Comparison of ENCODE assay signal across 14 mouse cellular contexts in the genomic region with DNA sequence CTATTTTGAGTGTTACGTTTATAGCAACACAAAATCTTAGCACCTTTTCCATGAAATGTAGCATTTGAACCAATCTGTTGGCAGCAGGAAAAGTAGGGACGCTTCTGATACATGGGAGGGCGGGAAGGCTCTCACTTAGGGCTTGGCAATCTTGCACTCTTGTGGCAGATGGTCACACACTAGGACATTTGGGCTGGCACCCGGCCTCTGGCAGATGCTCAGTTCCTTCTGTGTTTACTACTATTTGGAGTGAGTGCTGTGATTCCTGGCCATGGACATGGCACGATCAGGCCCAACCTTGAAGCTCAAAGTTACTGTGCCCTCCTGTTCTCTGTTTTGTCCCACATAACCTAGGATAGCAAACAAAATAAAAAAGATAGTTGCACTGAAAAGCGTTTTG.
DNase-seq lines count a peak whose midpoint lies in the region; ATAC-seq lines count a peak whose summit lies in the region.
"Had no signal": no experiment of that assay in that cellular context is flagged by ENCODE, and none has a peak within 500 bp of the region (broad histone marks: within the 10 kb centered on the region; RNA-seq: fewer than 3 reads in every experiment).

No protein-coding gene starts in this region.

- 82% methylated on average over 6 of the region's 6 CpGs for WGBS in hindbrain, embryonic 15.5 days
- WGBS in hindbrain, embryonic 13.5 days, result 86% methylated on average over 6 of the region's 6 CpGs

- ATAC-seq in hindbrain, embryonic 15.5 days (ENCODE audit: low FRiP score, low read depth), result peak; percentile 61; the same call in 1 of the 2 replicates
- ATAC-seq in hindbrain, embryonic 13.5 days (ENCODE audit: low FRiP score), result no peak
- ATAC-seq: activated CD4-positive, CD25-positive, alpha-beta regulatory T cell, adult 4 months had no signal

- H3K4me3 ChIP-seq in hindbrain, embryonic 15.5 days, result no peak overlapping the region
- no peak overlapping the region for H3K4me3 ChIP-seq in hindbrain, embryonic 13.5 days
- H3K4me3 ChIP-seq: heart, embryonic 10.5 days had no signal

- no peaks in the 10 kb centered on the region for H3K36me3 ChIP-seq in hindbrain, embryonic 15.5 days
- H3K36me3 ChIP-seq in hindbrain, embryonic 13.5 days, result no peaks in the 10 kb centered on the region
- H3K36me3 ChIP-seq: heart, embryonic 10.5 days had no signal

- no peaks in the 10 kb centered on the region for H3K4me1 ChIP-seq in hindbrain, embryonic 15.5 days (replicated peaks)
- H3K4me1 ChIP-seq in hindbrain, embryonic 13.5 days (replicated peaks), result no peaks in the 10 kb centered on the region
- H3K4me1 ChIP-seq: heart, embryonic 10.5 days had no signal

- no peaks in the 10 kb centered on the region for H3K27me3 ChIP-seq in hindbrain, embryonic 15.5 days
- H3K27me3 ChIP-seq in hindbrain, embryonic 13.5 days, result no peaks in the 10 kb centered on the region
- H3K27me3 ChIP-seq: CH12.LX had no signal

- no peaks in the 10 kb centered on the region for H3K9me3 ChIP-seq in hindbrain, embryonic 15.5 days
- H3K9me3 ChIP-seq in hindbrain, embryonic 13.5 days, result no peaks in the 10 kb centered on the region
- H3K9me3 ChIP-seq: heart, embryonic 10.5 days had no signal

- H3K9ac ChIP-seq in hindbrain, embryonic 15.5 days, result no peak overlapping the region
- H3K9ac ChIP-seq in hindbrain, embryonic 13.5 days, result no peak overlapping the region
- H3K9ac ChIP-seq: liver, embryonic 14.5 days had no signal

- no peak overlapping the region for H3K27ac ChIP-seq in hindbrain, embryonic 15.5 days (replicated peaks)
- no peak overlapping the region for H3K27ac ChIP-seq in hindbrain, embryonic 13.5 days
- H3K27ac ChIP-seq: heart, embryonic 10.5 days; liver, embryonic 14.5 days had no signal

- H3K4me2 ChIP-seq in hindbrain, embryonic 15.5 days, result no peak overlapping the region
- H3K4me2 ChIP-seq in hindbrain, embryonic 13.5 days, result no peak overlapping the region
- H3K4me2 ChIP-seq: midbrain, embryonic 11.5 days had no signal

- DNase-seq in adrenal gland, postnatal 25 days, result peak; percentile 9
- DNase-seq in adrenal gland, postnatal 4 days (ENCODE audit: low spot score in 2 of 2), result no peak
- DNase-seq in brain, adult 2 months (ENCODE audit: low read depth, low spot score), result peak; percentile 52
- peak; percentile 97 for DNase-seq in cerebellum, postnatal 10 days
- DNase-seq in yolk sac, embryonic 10.5 days (ENCODE audit: low spot score), result no peak
- DNase-seq in kidney, adult 11 months, result no peak
- DNase-seq: thymus, postnatal 36 days had no signal

Comparison
In these comparisons a context has a peak if more than half of its experiments do, and no peak if none do; other contexts are left out.
1. DNase-seq: peak in adrenal gland, postnatal 25 days (single experiment), brain, adult 2 months (single experiment) and cerebellum, postnatal 10 days (2 of 2); none in adrenal gland, postnatal 4 days (0 of 2), yolk sac, embryonic 10.5 days (single experiment) and kidney, adult 11 months (single experiment).